Mouse (Mus musculus) neural tube, embryonic 10.5 days (tissue): ENCODE data around the gene Ikzf3.
A peak's percentile ranks its signal among the peaks of the same experiment; 100 is the strongest.

ENCODE experiments used
- DNase-seq: peaks from one replicate; pipeline ENCODE4 v3.0.0-alpha.2; 2017; ENCODE audit warnings: low spot score; ENCODE audit errors: extremely low spot score

The Ikzf3 gene

DNA sequence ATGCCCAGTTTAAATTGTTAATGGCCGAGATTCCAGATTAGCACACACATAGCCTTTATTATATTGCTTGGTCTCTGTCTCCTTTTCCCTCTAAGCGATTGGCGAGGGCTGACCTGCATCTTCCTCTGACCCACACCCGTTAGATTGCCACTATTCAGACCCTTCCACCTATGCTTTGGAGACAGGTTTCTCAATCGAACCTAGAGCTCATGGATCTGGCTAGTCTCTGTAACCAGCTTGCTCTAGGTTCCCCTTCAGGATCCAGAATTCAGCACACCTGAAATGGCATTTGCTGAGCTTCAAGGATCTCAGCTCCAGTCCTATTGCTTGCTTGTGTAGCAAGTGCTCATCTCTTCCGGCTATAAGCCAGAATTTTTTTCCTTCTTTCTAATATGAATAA lies 23.6 kb upstream of the Ikzf3 start:
- no peak for DNase-seq

GRCm38 (mm10) chr11:98568326-98568725 lies 22.5 kb upstream of the Ikzf3 start:
- no peak for DNase-seq

- no peak for DNase-seq
Measured at GRCm38 (mm10) chr11:98563921-98564414, 18.1 kb upstream of the Ikzf3 start.

- DNase-seq = no peak
Measured at GRCm38 (mm10) chr11:98563025-98563424, 17.2 kb upstream of the Ikzf3 start.

GRCm38 (mm10) chr11:98560942-98561341 lies 15.1 kb upstream of the Ikzf3 start:
- no peak for DNase-seq

- DNase-seq = no peak
Measured at GRCm38 (mm10) chr11:98555124-98555700, 9.4 kb upstream of the Ikzf3 start.

DNA sequence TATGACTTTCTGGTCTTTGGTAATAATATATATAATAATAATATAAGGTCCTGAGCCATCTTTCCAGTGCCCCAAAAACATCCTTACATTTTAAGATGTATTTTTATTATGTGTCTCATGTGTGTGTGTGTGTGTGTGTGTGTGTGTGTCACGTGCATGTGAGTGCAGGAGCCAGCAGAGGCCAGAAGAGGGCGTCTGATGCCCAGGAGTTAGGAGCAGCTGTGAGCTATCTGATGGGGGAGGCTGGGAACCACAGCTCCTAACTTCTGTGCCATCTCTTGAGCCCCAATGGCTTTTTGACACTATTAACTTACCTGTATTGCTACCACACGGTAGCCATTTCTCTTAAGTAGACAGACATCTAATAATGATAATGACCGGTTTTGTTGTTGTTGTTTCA lies 8.1 kb upstream of the Ikzf3 start:
- DNase-seq = no peak

GRCm38 (mm10) chr11:98550975-98551828 lies 5.4 kb upstream of the Ikzf3 start, which contains the start of gene Zpbp2:
Gene Zpbp2, plus strand, starts transcription at chr11:98551097.
- peak; percentile 94 for DNase-seq

DNA sequence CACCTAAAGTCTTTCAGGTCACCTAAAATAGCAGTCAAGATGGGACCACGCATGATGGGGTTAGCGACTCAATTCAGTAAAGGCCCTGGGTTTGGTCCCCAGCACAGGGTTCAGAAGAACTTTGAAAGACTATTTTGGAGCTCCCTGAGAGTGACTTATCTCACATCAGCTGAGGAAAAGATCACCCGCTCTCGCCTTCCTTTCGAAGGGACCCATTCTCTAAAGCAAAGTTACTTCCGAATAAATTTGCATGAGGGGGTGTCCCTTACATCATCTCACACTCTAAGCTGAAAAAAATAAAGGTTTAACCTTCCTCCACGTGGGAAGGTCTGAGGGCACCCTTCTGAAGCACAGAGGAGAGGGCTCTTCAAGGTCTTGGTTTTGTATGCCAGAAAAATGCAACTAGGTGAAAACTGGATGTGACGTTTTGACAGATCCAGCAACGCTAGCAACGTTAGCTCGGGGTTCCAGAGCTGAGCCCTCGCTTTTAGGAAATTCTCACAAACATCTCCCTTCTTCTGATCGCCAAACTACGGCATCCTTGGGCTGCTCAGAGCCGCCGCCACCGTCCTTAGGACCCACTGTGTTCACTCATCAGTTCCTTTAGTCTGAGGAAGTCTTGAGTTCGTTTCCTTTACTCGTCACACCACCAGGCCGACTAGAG lies 4.6 kb upstream of the Ikzf3 start:
- peak; percentile 18 for DNase-seq

DNA sequence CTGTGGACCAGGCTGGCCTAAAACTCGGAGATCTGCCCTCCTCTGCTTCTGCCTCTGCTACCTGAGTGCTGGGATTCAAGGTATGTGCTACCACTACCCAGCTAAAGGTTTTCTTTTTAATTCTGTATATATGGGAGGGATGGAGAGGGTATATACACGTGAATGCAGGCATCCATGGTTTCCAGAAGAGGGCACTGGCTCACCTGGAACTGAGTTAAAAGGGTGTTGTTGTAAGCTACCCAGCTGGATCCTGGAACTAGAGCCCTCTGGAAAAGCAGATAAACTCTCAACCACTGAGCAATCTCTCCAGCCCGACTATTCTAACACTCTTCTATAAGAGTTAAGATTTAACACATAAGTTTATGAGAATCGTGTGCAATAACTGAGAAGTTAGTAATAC lies 3.5 kb upstream of the Ikzf3 start:
- no peak for DNase-seq

- DNase-seq = no peak
Measured at GRCm38 (mm10) chr11:98547308-98547693, 1.5 kb upstream of the Ikzf3 start.

DNA sequence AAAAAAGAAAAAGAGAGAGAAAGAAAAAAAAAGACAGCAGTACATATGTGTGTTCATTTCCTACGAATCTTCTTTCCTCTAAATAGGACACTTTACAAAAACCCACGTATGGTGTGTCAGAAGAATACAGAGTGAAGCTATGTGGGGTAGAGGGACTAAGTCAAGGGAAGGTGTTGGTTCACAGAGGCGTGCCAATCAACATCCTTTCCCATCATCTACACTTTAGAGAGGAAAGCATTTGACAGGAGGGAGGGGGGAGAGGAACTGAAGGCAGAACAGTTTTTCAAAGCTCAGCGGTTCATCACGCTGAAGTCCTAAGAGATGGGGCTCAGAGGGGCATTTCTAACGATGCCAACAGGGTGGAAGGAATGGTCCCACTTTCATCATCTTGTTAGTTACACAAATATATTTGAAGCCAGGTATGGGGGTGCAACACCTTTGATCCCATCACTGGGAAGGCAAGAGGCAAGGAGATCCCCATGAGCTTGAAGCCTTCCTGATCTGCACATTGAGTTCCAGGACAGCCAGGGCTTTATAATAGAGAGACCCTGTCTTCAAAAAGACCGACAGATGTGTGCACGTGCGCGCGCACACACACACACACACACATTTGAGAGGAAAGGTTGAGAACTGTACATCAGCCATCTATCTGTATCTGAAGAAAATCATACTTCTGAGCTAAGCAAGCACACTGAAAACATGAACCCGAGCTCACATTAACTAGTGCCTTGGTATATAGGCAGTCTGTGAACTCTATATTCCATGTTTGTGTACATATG lies 887 bp upstream of the Ikzf3 start:
- DNase-seq = peak; percentile 22

DNA sequence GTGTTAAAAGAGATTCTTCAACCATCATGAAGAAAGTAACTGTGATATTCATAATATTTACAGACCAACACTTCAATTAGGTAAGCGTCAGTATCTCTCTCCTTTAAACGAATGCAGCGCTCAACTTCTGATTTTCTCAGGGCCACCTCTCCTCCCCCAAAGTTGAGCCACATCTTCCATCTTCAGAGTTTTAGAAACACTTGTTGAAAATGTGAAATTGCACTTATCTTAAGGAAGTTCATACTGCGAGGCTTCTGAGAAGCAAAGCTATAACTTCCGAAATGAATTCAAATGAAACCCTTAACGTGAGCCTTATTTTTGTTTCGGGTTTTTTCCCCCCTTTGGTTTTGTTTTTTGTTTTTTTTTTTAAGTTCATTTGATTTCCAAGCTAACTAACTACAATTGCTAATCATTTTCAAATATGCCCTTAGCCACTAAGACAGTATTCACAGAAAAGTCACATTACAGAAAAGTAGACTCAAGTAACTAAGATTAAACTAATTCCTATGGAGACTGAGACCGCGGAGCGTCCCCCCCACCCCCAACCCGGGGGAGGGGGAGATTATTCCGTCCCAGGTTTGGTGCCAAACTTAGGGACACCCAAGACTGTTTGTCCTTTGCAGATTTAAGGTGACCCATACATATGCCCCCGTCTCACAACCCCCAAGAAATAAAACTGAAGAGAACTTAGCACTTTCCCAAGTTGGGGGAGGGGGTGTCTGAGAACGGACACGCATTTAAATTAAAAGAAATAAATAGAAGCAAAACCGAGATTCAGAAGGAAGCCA lies 747 bp downstream of the Ikzf3 start:
- DNase-seq = no peak

DNA sequence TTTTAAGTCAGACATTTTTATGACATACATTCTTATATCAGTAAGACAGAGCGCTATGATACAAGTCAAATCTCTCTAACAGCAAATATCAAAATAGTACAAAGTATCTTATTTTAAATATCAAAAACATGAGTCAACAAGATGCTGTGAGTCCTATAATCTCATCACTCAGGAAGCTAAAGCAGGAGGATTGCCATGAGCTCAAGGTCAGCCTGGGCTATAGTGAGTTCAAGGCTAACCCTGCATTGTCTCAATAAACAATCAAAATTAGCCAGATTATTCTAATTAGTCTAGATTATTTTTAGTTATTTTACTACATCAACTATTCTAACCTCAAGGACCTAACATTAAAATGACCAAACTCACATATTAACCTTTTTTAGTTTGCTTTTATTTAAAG lies 2.4 kb downstream of the Ikzf3 start:
- no peak for DNase-seq

GRCm38 (mm10) chr11:98542553-98542952 lies 3.3 kb downstream of the Ikzf3 start:
- no peak for DNase-seq

DNA sequence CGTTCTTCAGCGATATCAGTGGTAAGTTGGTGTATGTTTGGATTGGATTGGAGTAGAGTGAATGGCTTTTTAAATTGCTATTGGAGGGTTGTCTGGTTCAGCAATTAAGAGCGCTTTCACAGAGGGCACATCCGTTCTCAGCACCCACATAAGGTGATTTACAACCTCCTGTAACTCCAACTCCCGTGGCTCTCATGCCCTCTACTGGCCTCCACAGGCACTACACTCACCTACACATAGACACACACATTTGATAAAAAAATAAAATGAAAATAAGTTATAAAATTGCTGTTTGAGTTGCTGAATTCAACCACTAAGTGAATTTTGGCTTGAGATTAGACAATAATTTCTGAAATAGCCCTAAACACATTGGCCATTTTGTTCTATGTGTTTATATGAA lies 5.5 kb downstream of the Ikzf3 start:
- no peak for DNase-seq

GRCm38 (mm10) chr11:98537480-98538034 lies 8.3 kb downstream of the Ikzf3 start:
- DNase-seq = no peak

DNA sequence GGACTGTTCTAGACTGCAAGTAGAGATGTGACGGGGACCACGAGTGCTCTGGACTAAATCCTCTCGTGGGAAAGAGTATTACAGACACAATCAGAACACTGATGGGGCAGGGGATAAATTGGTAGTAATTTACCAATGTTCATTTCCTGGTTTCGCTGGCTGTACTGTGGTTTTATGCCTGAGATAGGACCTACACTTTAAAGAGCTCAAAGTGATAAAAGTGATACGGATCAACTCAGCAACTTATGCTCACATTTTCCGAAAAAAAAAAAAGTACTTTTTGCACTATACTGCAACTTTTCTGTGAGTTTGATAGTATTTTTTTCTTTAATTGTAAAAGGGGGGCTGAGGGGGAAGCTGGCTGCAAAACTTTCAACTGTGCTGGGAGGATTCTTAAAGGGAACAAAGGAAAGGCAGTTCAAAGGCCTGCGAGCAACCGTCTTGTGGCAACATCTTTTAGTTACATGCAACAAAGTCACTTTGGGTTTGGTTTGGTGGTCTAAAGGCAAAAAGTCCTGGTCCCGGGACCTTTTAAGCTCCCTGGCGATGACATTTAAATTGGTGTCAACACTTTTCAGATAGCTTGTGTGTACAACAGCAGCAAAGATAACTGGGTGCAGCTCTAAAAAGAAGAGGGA lies 18.9 kb downstream of the Ikzf3 start:
- no peak for DNase-seq

DNA sequence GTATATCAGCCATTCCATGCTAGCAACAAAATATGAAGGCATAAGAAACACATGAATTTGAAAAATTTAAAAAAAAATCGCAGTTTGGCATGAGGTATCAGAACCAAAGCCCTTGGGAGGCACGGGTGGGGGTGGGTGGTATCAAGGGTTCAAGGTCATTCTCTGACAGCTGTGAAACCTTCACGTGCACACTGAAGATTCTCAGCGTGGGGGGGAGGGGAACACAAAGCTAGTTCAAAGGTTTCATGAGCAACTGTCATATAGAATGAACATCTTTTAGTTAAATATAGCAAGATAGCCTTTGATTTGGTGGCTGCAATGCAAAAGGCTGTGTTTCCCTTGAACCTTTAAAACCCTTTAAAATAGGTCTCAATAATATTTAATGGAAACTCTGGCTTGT lies 20.7 kb downstream of the Ikzf3 start:
- DNase-seq = no peak

- no peak for DNase-seq
Measured at GRCm38 (mm10) chr11:98520468-98520867, 25.4 kb downstream of the Ikzf3 start.
